ENCODE assay signal across 8 mouse cellular contexts in genomic region chr9:108290016-108290750, GRCm38 (mm10). TPM values are rescaled to one million over a fixed set of nuclear protein-coding genes. Genes with fewer than 3 reads are reported as not detected.
DNase-seq lines count a peak whose midpoint lies in the region; ATAC-seq lines count a peak whose summit lies in the region.

Gene Nicn1 (plus strand): TSS chr9:108290429.

- intact Hi-C loops in gastrocnemius, postnatal 14 days (cut with DNase I; ENCODE audit: low total_unique reads): no loop called here
- intact Hi-C loops in left cerebral cortex, postnatal 10 days (cut with DNase I): no loop called here

- ATAC-seq in inflammation-experienced regulatory T-cells, adult 6 months: peak; percentile 100
- peak; percentile 99 for ATAC-seq in megakaryocyte-erythroid progenitor cell, adult 5-6 weeks (replicated peaks; ENCODE audit: low FRiP score, low TSS enrichment, poor library complexity, severe bottlenecking)

- DNase-seq in adrenal gland, adult (ENCODE audit: inconsistent age in 2 of 2, low spot score in 1 of 2): peak; percentile 92 to 97
- peak; percentile 99 for DNase-seq in embryo, embryonic 10.5 days (ENCODE audit: low spot score)
- peak; percentile 89 for DNase-seq in gastrocnemius, postnatal 14 days
- DNase-seq in left cerebral cortex, postnatal 10 days (ENCODE audit: extremely low spot score in 1 of 2, low spot score in 2 of 2): peak; percentile 93 to 97
- DNase-seq in right cerebral cortex, postnatal 25 days: peak; percentile 89
- DNase-seq in urinary bladder, postnatal 4 days (ENCODE audit: low spot score in 2 of 2): peak; percentile 84 to 88

RNA-seq across cellular contexts. Expression of gene Nicn1, which starts in this region (rescaled TPM):
- total RNA-seq in gastrocnemius, postnatal 14 days (2021): 1 to 10 TPM; 9.3 to 9.8 TPM
- polyA plus RNA-seq in inflammation-experienced regulatory T-cells, adult 6 months (2017; shearing (Covaris generic)): 1 to 10 TPM; 1.2 to 2.6 (median 1.6) TPM
- 100 to 1,000 TPM; 118 to 122 TPM for total RNA-seq in left cerebral cortex, postnatal 10 days (2021)
- total RNA-seq in megakaryocyte-erythroid progenitor cell, adult 5-6 weeks (2014; fragmentation: Nextera tagmentation): 3.1 and 5.0 TPM in 2 replicates
- total RNA-seq in megakaryocyte-erythroid progenitor cell, adult 5-6 weeks (2017): 1.4 TPM in 1 of 2 replicates, not detected in the other

Comparison
In these comparisons a context has a peak if more than half of its experiments do, and no peak if none do; other contexts are left out.
1. Peak in every context shown above with its lines: DNase-seq and ATAC-seq.
2. RNA of gene Nicn1 (total RNA-seq): 118 to 122 TPM in left cerebral cortex, postnatal 10 days; 9.3 to 9.8 TPM in gastrocnemius, postnatal 14 days and 1.4 to 5.0 TPM in megakaryocyte-erythroid progenitor cell, adult 5-6 weeks; every median in the first group is over 10 times any median in the second.